Mouse (Mus musculus) ovary, postnatal 14 days (tissue): ENCODE data around the gene Mob2.

ENCODE experiments used
- DNase-seq: peaks from one replicate; pipeline ENCODE4 v3.0.0; 2022; ENCODE audit warnings: low spot score

Mob2 gene

GRCm38 (mm10) chr7:142060931-142061565 is at the start of gene Mob2:
Gene Mob2, minus strand, starts transcription at chr7:142061065.
- DNase-seq: peak; percentile 83

- DNase-seq: no peak
Measured at GRCm38 (mm10) chr7:142104747-142105146, 43.9 kb upstream of the Mob2 start.

- peak; percentile 73 for DNase-seq
Measured at GRCm38 (mm10) chr7:142097776-142098175, 36.9 kb upstream of the Mob2 start.

GRCm38 (mm10) chr7:142096701-142097100 is 35.8 kb upstream of the Mob2 start:
- no peak for DNase-seq

GRCm38 (mm10) chr7:142095183-142095931 is 34.5 kb upstream of the Mob2 start, which contains the start of gene Dusp8:
Gene Dusp8, minus strand, starts transcription at chr7:142095843.
- DNase-seq: peak; percentile 66

- no peak for DNase-seq
Measured at GRCm38 (mm10) chr7:142094301-142095143, 33.7 kb upstream of the Mob2 start.

GRCm38 (mm10) chr7:142093696-142094240 is 32.9 kb upstream of the Mob2 start:
- no peak for DNase-seq

- DNase-seq: no peak
Measured at GRCm38 (mm10) chr7:142092991-142093390, 32.1 kb upstream of the Mob2 start.

- no peak for DNase-seq
Measured at GRCm38 (mm10) chr7:142091848-142092247, 31.0 kb upstream of the Mob2 start.

- DNase-seq: no peak
Measured at GRCm38 (mm10) chr7:142089648-142090447, 29.0 kb upstream of the Mob2 start.

- DNase-seq: no peak
Measured at GRCm38 (mm10) chr7:142088886-142089285, 28.0 kb upstream of the Mob2 start.

- no peak for DNase-seq
Measured at GRCm38 (mm10) chr7:142087069-142087652, 26.3 kb upstream of the Mob2 start.

GRCm38 (mm10) chr7:142086159-142086905 is 25.5 kb upstream of the Mob2 start:
- no peak for DNase-seq

GRCm38 (mm10) chr7:142084820-142085219 is 24.0 kb upstream of the Mob2 start:
- DNase-seq: peak; percentile 69

GRCm38 (mm10) chr7:142084395-142084794 is 23.5 kb upstream of the Mob2 start:
- DNase-seq: no peak

- no peak for DNase-seq
Measured at GRCm38 (mm10) chr7:142083588-142084317, 22.9 kb upstream of the Mob2 start.

GRCm38 (mm10) chr7:142082607-142083006 is 21.7 kb upstream of the Mob2 start:
- no peak for DNase-seq

- no peak for DNase-seq
Measured at GRCm38 (mm10) chr7:142082179-142082578, 21.3 kb upstream of the Mob2 start.

GRCm38 (mm10) chr7:142081736-142082135 is 20.9 kb upstream of the Mob2 start:
- DNase-seq: no peak

- no peak for DNase-seq
Measured at GRCm38 (mm10) chr7:142080876-142081275, 20.0 kb upstream of the Mob2 start.
